Mouse (Mus musculus) myocyte (in vitro differentiated cells): ENCODE data around the gene N4bp2l1. TPM values are rescaled to one million over a fixed set of nuclear protein-coding genes. Genes with fewer than 3 reads are reported as not detected.
A peak's percentile ranks its signal among the peaks of the same experiment; 100 is the strongest.

ENCODE experiments used
- H3K27me3 ChIP-seq: one replicate; pipeline ENCODE4 v1.6.1; 2011; ENCODE audit not compliant: control insufficient read depth, insufficient read depth, insufficient read length
- H3K36me3 ChIP-seq: one replicate; pipeline ENCODE4 v1.6.1; 2011; ENCODE audit not compliant: control insufficient read depth, insufficient read depth
- H3K4me2 ChIP-seq: one replicate; pipeline ENCODE4 v1.6.1; 2011; ENCODE audit warnings: low read depth, control low read depth
- H3K4me3 ChIP-seq: one replicate; pipeline ENCODE4 v1.5.1; 2011; ENCODE audit warnings: mild to moderate bottlenecking, control low read depth, moderate library complexity
- H3K79me2 ChIP-seq: one replicate; pipeline ENCODE4 v1.6.1; 2011; ENCODE audit not compliant: control insufficient read depth, insufficient read depth
- H3ac ChIP-seq: one replicate; pipeline ENCODE4 v1.6.1; 2011; ENCODE audit not compliant: control insufficient read depth, insufficient read length
- CEBPB ChIP-seq: IDR thresholded peaks from 2 replicates; pipeline ENCODE4 v1.6.1; 2011; ENCODE audit warnings: mild to moderate bottlenecking, moderate library complexity; ENCODE audit not compliant: poor library complexity, insufficient read depth, severe bottlenecking
- E2F4 ChIP-seq: IDR thresholded peaks from one replicate; pipeline ENCODE4 v1.6.1; 2011; ENCODE audit warnings: mild to moderate bottlenecking, control low read depth, moderate library complexity; ENCODE audit not compliant: insufficient read depth
- MAX ChIP-seq: IDR thresholded peaks from one replicate; pipeline ENCODE4 v1.6.1; 2011; ENCODE audit warnings: low read depth, mild to moderate bottlenecking, control low read depth
- MYOD1 ChIP-seq, 3 experiments: IDR thresholded peaks; one replicate each; pipeline ENCODE4 v1.6.1; 2011; ENCODE audit warnings: control low read depth in 2 of 3, low read depth in 2 of 3, mild to moderate bottlenecking in 2 of 3, moderate library complexity in 1 of 3; ENCODE audit not compliant: insufficient read length in 2 of 3, control insufficient read depth in 1 of 3
- MYOG ChIP-seq, 3 experiments: IDR thresholded peaks; one replicate each; pipeline ENCODE4 v1.6.1; 2011; ENCODE audit warnings: control low read depth in 2 of 3, low read depth in 2 of 3, mild to moderate bottlenecking in 2 of 3; ENCODE audit not compliant: insufficient read length in 2 of 3, control insufficient read depth in 1 of 3, insufficient read depth in 1 of 3
- POLR2A ChIP-seq: IDR thresholded peaks from one replicate; pipeline ENCODE4 v1.6.1; 2011; ENCODE audit warnings: low read depth, mild to moderate bottlenecking, control low read depth, moderate library complexity; ENCODE audit not compliant: insufficient read length
- POLR2AphosphoS2 ChIP-seq: IDR thresholded peaks from one replicate; pipeline ENCODE4 v1.6.1; 2011; ENCODE audit warnings: low read depth, control low read depth; ENCODE audit not compliant: insufficient read length
- REST ChIP-seq: IDR thresholded peaks from one replicate; pipeline ENCODE4 v1.6.1; 2011; ENCODE audit warnings: mild to moderate bottlenecking, control low read depth, moderate library complexity; ENCODE audit not compliant: insufficient read depth, insufficient read length
- SRF ChIP-seq: IDR thresholded peaks from one replicate; pipeline ENCODE4 v1.6.1; 2011; ENCODE audit warnings: low read depth; ENCODE audit not compliant: control insufficient read depth, insufficient read length
- TCF12 ChIP-seq: IDR thresholded peaks from one replicate; pipeline ENCODE4 v1.6.1; 2011; ENCODE audit warnings: mild to moderate bottlenecking, control low read depth; ENCODE audit not compliant: poor library complexity, insufficient read depth, severe bottlenecking
- TCF3 ChIP-seq: IDR thresholded peaks from one replicate; pipeline ENCODE4 v1.6.1; 2011; ENCODE audit warnings: low read depth, control low read depth; ENCODE audit not compliant: insufficient read length
- USF1 ChIP-seq: IDR thresholded peaks from one replicate; pipeline ENCODE4 v1.6.1; 2011; ENCODE audit warnings: low read depth, mild to moderate bottlenecking, control low read depth, moderate library complexity
- polyA plus RNA-seq: library from polyadenylated mRNA; unstranded; fragments of >200 nt; fragmentation: generic; extraction: Trizol; gene quantifications from one replicate; pipeline ENCODE4 v1.2.1, GENCODE M21; 2012; ENCODE audit warnings: missing spikeins

N4bp2l1 gene
- polyA plus RNA-seq, 1 experiment = 1.4 TPM

DNA sequence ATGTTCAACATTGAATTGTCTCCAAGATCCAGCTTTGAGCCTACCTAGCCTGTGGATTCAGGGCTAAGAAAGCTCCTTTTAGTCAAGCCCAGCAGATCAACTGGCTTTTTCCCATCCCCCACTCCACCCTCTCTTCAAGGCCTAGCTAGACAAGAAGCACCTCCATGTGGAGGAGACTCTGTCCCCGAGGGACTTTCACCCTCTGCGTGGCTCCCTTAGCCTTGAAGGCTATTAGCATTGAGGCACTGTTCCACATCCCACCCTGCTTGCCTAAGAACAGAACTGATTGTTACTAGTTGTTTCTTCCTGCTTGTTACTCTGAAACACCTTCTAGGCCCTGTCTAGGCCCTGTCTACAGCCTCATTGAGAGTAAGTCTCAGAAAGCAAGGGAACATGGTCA is 7.0 kb downstream of the N4bp2l1 start:
- Histone ChIP-seq H3K4me2 (no peak overlapping the region), H3K27me3 (no peaks in the 10 kb centered on the region), H3K79me2 (no peaks in the 10 kb centered on the region), H3ac (no peak overlapping the region), H3K4me3 (no peak overlapping the region), H3K36me3 (no peaks in the 10 kb centered on the region)
- TF ChIP-seq POLR2A (no peak), E2F4 (no peak), MYOD1 (IDR thresholded peaks at IDR 0.05; ENCODE audit: control insufficient read depth in 1 of 3, insufficient read length in 2 of 3, low read depth in 2 of 3) (no peak), CEBPB (no peak), TCF12 (no peak), MAX (no peak), POLR2AphosphoS2 (no peak), TCF3 (no peak)

DNA sequence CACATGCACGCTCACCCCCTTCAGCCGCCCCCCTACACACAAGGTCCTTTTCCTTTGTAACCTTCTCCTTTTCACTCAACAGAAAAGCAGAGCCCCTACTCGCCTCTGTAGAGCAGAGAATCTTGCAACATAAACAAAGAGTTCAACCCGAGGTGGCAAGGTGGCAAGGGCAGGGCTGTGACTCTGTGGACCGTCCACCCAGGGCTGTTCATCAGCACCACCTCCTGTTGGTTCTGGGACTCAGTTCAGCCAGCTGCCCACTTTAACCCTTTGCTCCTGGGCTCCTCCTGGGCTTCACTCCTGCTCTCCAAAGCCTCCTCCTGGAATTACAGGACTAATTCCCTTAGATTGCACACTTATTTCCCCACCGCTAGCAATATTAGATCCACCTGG is 12.7 kb downstream of the N4bp2l1 start:
- Histone ChIP-seq H3ac (no peak overlapping the region), H3K36me3 (no peaks in the 10 kb centered on the region), H3K79me2 (no peaks in the 10 kb centered on the region), H3K4me3 (no peak overlapping the region), H3K27me3 (no peaks in the 10 kb centered on the region), H3K4me2 (no peak overlapping the region)
- TF ChIP-seq MAX (no peak), SRF (no peak), POLR2AphosphoS2 (no peak), MYOG (IDR thresholded peaks at IDR 0.05; ENCODE audit: control insufficient read depth in 1 of 3, insufficient read depth in 1 of 3, insufficient read length in 2 of 3, low read depth in 2 of 3) (peak in 1 of 3 experiments; percentile 3)

DNA sequence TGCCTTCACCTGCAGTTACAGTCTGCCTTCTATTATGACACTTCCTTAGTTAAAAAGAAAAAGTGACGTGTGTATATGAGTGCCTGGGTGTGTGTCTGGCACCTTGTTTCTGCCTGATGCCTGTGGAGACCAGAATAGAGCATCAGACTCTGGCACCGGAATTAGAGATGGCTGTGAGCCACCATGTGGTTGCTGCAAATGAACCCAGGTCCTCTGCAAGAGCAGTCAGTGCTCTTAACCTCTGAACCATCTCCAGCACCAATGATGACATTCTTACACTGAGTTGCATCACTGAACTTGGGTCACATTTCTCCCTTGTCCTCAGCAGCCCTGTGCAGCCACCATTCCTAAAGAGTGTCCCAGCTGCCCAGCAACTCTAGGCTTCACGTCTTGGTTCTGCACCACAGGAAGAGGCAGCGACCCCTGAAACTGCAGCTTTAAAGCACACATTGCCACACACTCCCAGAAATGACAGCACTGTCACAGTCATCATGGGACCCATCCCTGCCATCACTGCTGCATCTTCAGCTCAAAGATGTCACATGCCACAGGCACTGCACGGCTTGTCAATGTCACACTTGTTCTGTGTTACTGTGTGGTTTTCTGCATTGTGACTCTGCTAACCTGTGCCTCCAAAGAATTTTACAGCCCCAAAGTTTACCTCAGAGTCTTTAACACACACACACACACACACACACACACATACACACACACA is 13.2 kb downstream of the N4bp2l1 start:
- H3ac ChIP-seq = no peak overlapping the region

DNA sequence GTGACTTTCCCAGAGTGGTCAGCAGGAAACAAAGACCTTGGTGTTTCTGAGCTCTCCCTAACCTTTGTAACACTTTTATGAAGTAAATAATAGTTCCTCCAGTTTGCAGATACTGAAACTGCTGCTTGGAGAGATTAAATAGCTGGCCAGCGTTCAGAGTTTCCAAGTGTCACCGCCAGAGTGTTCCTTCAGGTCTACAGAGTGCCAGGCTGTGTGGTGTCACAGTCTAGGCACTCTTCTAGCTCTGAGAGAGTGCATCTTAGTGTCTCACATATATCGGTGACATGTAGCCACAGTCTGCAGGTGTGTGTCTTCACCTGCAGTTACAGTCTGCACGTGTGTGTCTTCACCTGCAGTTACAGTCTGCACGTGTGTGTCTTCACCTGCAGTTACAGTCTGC is 13.8 kb downstream of the N4bp2l1 start:
- no peaks in the 10 kb centered on the region for H3K36me3 ChIP-seq
- TF ChIP-seq E2F4 (no peak), REST (no peak), MYOG (IDR thresholded peaks at IDR 0.05; ENCODE audit: control insufficient read depth in 1 of 3, insufficient read depth in 1 of 3, insufficient read length in 2 of 3, low read depth in 2 of 3) (no peak), POLR2AphosphoS2 (no peak), CEBPB (no peak), SRF (no peak), MAX (no peak), TCF3 (no peak), POLR2A (no peak), MYOD1 (IDR thresholded peaks at IDR 0.05; ENCODE audit: control insufficient read depth in 1 of 3, insufficient read length in 2 of 3, low read depth in 2 of 3) (no peak), USF1 (no peak), TCF12 (no peak)
- no peaks in the 10 kb centered on the region for H3K79me2 ChIP-seq
- H3ac ChIP-seq = no peak overlapping the region
- no peak overlapping the region for H3K4me3 ChIP-seq
- H3K27me3 ChIP-seq = no peaks in the 10 kb centered on the region
- H3K4me2 ChIP-seq = peak overlapping the region; percentile 1

More for the DNA sequence above, 13.2 kb downstream of the N4bp2l1 start:
- Histone ChIP-seq H3K36me3 (no peaks in the 10 kb centered on the region), H3K27me3 (no peaks in the 10 kb centered on the region), H3K4me3 (no peak overlapping the region), H3K79me2 (no peaks in the 10 kb centered on the region), H3K4me2 (peak overlapping the region; percentile 47)
- peak; percentile 93 for TF ChIP-seq CEBPB
- no peak for TF ChIP-seq SRF
- TF ChIP-seq REST = no peak
- TF ChIP-seq USF1 = no peak
- TF ChIP-seq TCF3 = no peak
- TF ChIP-seq MYOG (IDR thresholded peaks at IDR 0.05; ENCODE audit: control insufficient read depth in 1 of 3, insufficient read depth in 1 of 3, insufficient read length in 2 of 3, low read depth in 2 of 3) = peak in 1 of 3 experiments; percentile 1
- no peak for TF ChIP-seq MAX
- peak; percentile 16 for TF ChIP-seq POLR2A
- TF ChIP-seq POLR2AphosphoS2 = no peak
- no peak for TF ChIP-seq E2F4
- TF ChIP-seq TCF12 = no peak
- TF ChIP-seq MYOD1 (IDR thresholded peaks at IDR 0.05; ENCODE audit: control insufficient read depth in 1 of 3, insufficient read length in 2 of 3, low read depth in 2 of 3) = peak in 1 of 3 experiments; percentile 1

DNA sequence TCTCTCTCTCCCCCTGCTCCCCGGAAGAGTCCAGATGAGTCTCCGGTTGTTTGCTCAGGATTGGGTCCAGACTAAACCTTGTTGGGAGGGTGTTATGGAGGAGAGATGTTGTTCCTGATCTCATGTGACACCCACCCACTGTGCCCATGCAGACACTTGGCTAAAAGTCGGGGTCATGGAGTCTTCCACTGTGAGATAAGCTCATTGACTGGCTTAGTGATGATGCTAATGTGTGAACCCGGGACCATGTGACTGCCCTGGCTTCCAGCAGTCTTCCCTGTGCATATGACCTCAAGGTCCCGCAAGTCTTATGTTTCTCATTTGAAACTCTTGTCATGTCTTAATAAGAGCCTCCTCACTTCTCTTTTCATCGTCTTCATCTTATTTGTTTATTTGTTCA is 15.8 kb downstream of the N4bp2l1 start:
- no peaks in the 10 kb centered on the region for H3K79me2 ChIP-seq
- no peaks in the 10 kb centered on the region for H3K27me3 ChIP-seq
- no peak overlapping the region for H3K4me3 ChIP-seq
- H3ac ChIP-seq = no peak overlapping the region
- TF ChIP-seq CEBPB (no peak), POLR2A (no peak), USF1 (no peak), POLR2AphosphoS2 (no peak), TCF3 (no peak), MAX (no peak), MYOD1 (IDR thresholded peaks at IDR 0.05; ENCODE audit: control insufficient read depth in 1 of 3, insufficient read length in 2 of 3, low read depth in 2 of 3) (no peak), REST (no peak), SRF (no peak), E2F4 (no peak), MYOG (IDR thresholded peaks at IDR 0.05; ENCODE audit: control insufficient read depth in 1 of 3, insufficient read depth in 1 of 3, insufficient read length in 2 of 3, low read depth in 2 of 3) (no peak), TCF12 (no peak)
- H3K4me2 ChIP-seq = no peak overlapping the region
- no peaks in the 10 kb centered on the region for H3K36me3 ChIP-seq
